Mouse (Mus musculus): ENCODE measurements at regions not wholly inside any gene's neighbourhood (a gene's known extent, or its start where the extent isn't known, plus 50 kb on each side); places are given as distances from the start of the nearest gene placed in this dataset.

- DNase-seq: no peak
These were observed 105.8 kb upstream of the Maf start for GRCm38 (mm10) chr8:115813426-115813825.

GRCm38 (mm10) chr8:115806579-115806978 is 99.0 kb upstream of the Maf start:
- DNase-seq: no peak

GRCm38 (mm10) chr8:115806139-115806538 is 98.5 kb upstream of the Maf start:
- DNase-seq: no peak

- no peak for DNase-seq
These were observed 86.0 kb upstream of the Maf start for GRCm38 (mm10) chr8:115793587-115793986.

GRCm38 (mm10) chr8:115788421-115788820 is 80.8 kb upstream of the Maf start:
- peak; percentile 22 for DNase-seq

GRCm38 (mm10) chr8:115786185-115786584 is 78.6 kb upstream of the Maf start:
- DNase-seq: no peak

GRCm38 (mm10) chr8:115785769-115786168 is 78.2 kb upstream of the Maf start:
- DNase-seq: no peak

GRCm38 (mm10) chr8:115783364-115783763 is 75.8 kb upstream of the Maf start:
- DNase-seq: no peak

GRCm38 (mm10) chr8:115778433-115778832 is 70.8 kb upstream of the Maf start:
- DNase-seq: no peak

GRCm38 (mm10) chr8:115771060-115771459 is 63.5 kb upstream of the Maf start:
- DNase-seq: no peak

- no peak for DNase-seq
These were observed 61.0 kb upstream of the Maf start for GRCm38 (mm10) chr8:115768631-115769030.

GRCm38 (mm10) chr8:115766218-115766898 is 58.8 kb upstream of the Maf start:
- DNase-seq: peak; percentile 83

- DNase-seq: peak; percentile 66
These were observed 57.0 kb upstream of the Maf start for GRCm38 (mm10) chr8:115764551-115764950.

GRCm38 (mm10) chr8:115758011-115758410 is 50.4 kb upstream of the Maf start:
- DNase-seq: no peak

Measured in kidney, postnatal 10 days (tissue).